Mouse (Mus musculus): ENCODE data around the gene Gkap1.

Gkap1 gene

GRCm38 (mm10) chr13:58275599-58275998 is at the start of gene Gkap1:
Gene Gkap1 (minus strand): TSS chr13:58275699.
- no peak for DNase-seq (ENCODE audit: low read depth, low spot score)

GRCm38 (mm10) chr13:58317768-58318167 is 42.3 kb upstream of the Gkap1 start:
- no peak for DNase-seq (ENCODE audit: low read depth, low spot score)

GRCm38 (mm10) chr13:58314991-58315390 is 39.5 kb upstream of the Gkap1 start:
- no peak for DNase-seq (ENCODE audit: low read depth, low spot score)

GRCm38 (mm10) chr13:58313758-58314157 is 38.3 kb upstream of the Gkap1 start:
- no peak for DNase-seq (ENCODE audit: low read depth, low spot score)

- no peak for DNase-seq (ENCODE audit: low read depth, low spot score)
Observed at GRCm38 (mm10) chr13:58311351-58311750, 35.9 kb upstream of the Gkap1 start.

- DNase-seq (ENCODE audit: low read depth, low spot score) = no peak
Observed at GRCm38 (mm10) chr13:58309499-58309898, 34.0 kb upstream of the Gkap1 start.

- DNase-seq (ENCODE audit: low read depth, low spot score) = no peak
Observed at GRCm38 (mm10) chr13:58307453-58307852, 32.0 kb upstream of the Gkap1 start.

- no peak for DNase-seq (ENCODE audit: low read depth, low spot score)
Observed at GRCm38 (mm10) chr13:58305230-58305629, 29.7 kb upstream of the Gkap1 start.

- DNase-seq (ENCODE audit: low read depth, low spot score) = no peak
Observed at GRCm38 (mm10) chr13:58302421-58303145, 27.1 kb upstream of the Gkap1 start.

- no peak for DNase-seq (ENCODE audit: low read depth, low spot score)
Observed at GRCm38 (mm10) chr13:58301961-58302360, 26.5 kb upstream of the Gkap1 start.

- DNase-seq (ENCODE audit: low read depth, low spot score) = no peak
Observed at GRCm38 (mm10) chr13:58298756-58299155, 23.3 kb upstream of the Gkap1 start.

- no peak for DNase-seq (ENCODE audit: low read depth, low spot score)
Observed at GRCm38 (mm10) chr13:58295582-58295981, 20.1 kb upstream of the Gkap1 start.

GRCm38 (mm10) chr13:58292811-58293210 is 17.3 kb upstream of the Gkap1 start:
- no peak for DNase-seq (ENCODE audit: low read depth, low spot score)

- DNase-seq (ENCODE audit: low read depth, low spot score) = no peak
Observed at GRCm38 (mm10) chr13:58289308-58289707, 13.8 kb upstream of the Gkap1 start.

- peak; percentile 56 for DNase-seq (ENCODE audit: low read depth, low spot score)
Observed at GRCm38 (mm10) chr13:58287822-58288221, 12.3 kb upstream of the Gkap1 start.

- DNase-seq (ENCODE audit: low read depth, low spot score) = no peak
Observed at GRCm38 (mm10) chr13:58283466-58283865, 8.0 kb upstream of the Gkap1 start.

- no peak for DNase-seq (ENCODE audit: low read depth, low spot score)
Observed at GRCm38 (mm10) chr13:58281936-58282335, 6.4 kb upstream of the Gkap1 start.

GRCm38 (mm10) chr13:58280528-58280927 is 5.0 kb upstream of the Gkap1 start:
- no peak for DNase-seq (ENCODE audit: low read depth, low spot score)

- no peak for DNase-seq (ENCODE audit: low read depth, low spot score)
Observed at GRCm38 (mm10) chr13:58276256-58276655, 757 bp upstream of the Gkap1 start.

GRCm38 (mm10) chr13:58275076-58275475 is 423 bp downstream of the Gkap1 start:
- DNase-seq (ENCODE audit: low read depth, low spot score) = no peak

- peak; percentile 62 for DNase-seq (ENCODE audit: low read depth, low spot score)
Observed at GRCm38 (mm10) chr13:58274259-58274991, 1.1 kb downstream of the Gkap1 start.

- no peak for DNase-seq (ENCODE audit: low read depth, low spot score)
Observed at GRCm38 (mm10) chr13:58273411-58274258, 1.9 kb downstream of the Gkap1 start.

Data from retina, adult 2 months (tissue).